Mouse (Mus musculus) hindbrain, postnatal 0 days (tissue): ENCODE results near the gene Nmi. TPM values are rescaled to one million over a fixed set of nuclear protein-coding genes. Genes with fewer than 3 reads are reported as not detected.

Experiments used
- ATAC-seq: fragments of 200-750 bp; cut with Nextera tagmentation; 2 replicates; pipeline ENCODE4 v1.8.0; 2017; ENCODE audit warnings: mild to moderate bottlenecking, moderate TSS enrichment, moderate library complexity
- DNase-seq: peaks from one replicate; pipeline ENCODE4 v3.0.0-alpha.2; 2015; ENCODE audit warnings: low spot score
- H3K27ac ChIP-seq: fragments of 300-500 bp; sonication (generic); 2 replicates; pipeline ENCODE4 v1.5.1; 2014; ENCODE audit warnings: mild to moderate bottlenecking
- H3K27me3 ChIP-seq: fragments of 300-500 bp; sonication (generic); 2 replicates; pipeline ENCODE4 v1.6.1; 2014; ENCODE audit warnings: low read length, mixed read lengths; ENCODE audit not compliant: insufficient read depth
- H3K36me3 ChIP-seq: fragments of 300-500 bp; sonication (generic); 2 replicates; pipeline ENCODE4 v1.6.1; 2014; ENCODE audit warnings: low read length, mixed read lengths; ENCODE audit not compliant: insufficient read depth
- H3K4me1 ChIP-seq: fragments of 300-500 bp; sonication (generic); 2 replicates; pipeline ENCODE4 v1.6.1; 2014; ENCODE audit warnings: antibody characterized with exemption, low read length, mixed read lengths; ENCODE audit not compliant: insufficient read depth
- H3K4me2 ChIP-seq: fragments of 300-500 bp; sonication (generic); 2 replicates; pipeline ENCODE4 v1.6.1; 2014; ENCODE audit warnings: low read depth, mild to moderate bottlenecking, low read length, moderate library complexity, mixed read lengths
- H3K4me3 ChIP-seq: fragments of 300-500 bp; sonication (generic); 2 replicates; pipeline ENCODE4 v1.5.1; 2014; ENCODE audit warnings: low read length
- H3K9ac ChIP-seq: fragments of 300-500 bp; sonication (generic); replicated peaks from 2 replicates; pipeline ENCODE4 v1.6.1; 2014; ENCODE audit warnings: mild to moderate bottlenecking, low read length, moderate library complexity, mixed read lengths
- H3K9me3 ChIP-seq: fragments of 300-500 bp; sonication (generic); 2 replicates; pipeline ENCODE4 v1.6.1; 2016; ENCODE audit warnings: low read length, mixed read lengths
- CTCF ChIP-seq: IDR thresholded peaks from 2 replicates; pipeline ENCODE4 v1.5.1; 2016; ENCODE audit warnings: antibody characterized with exemption, control low read depth, low read depth
- WGBS: fragments of 180-500 bp; shearing (Covaris S2); extraction: QIAGEN DNeasy Blood & Tissue Kit; methylation state at CpG from one replicate; pipeline ENCODE4 v1.1.7; 2014; 5-methylcytosine and 5-hydroxymethylcytosine counted together
- polyA plus RNA-seq: library from polyadenylated mRNA; unstranded; fragments of >200 nt; fragmentation: Nextera tagmentation; extraction: Ambion mirVana; gene quantifications from 2 replicates; pipeline ENCODE4 v1.2.1, GENCODE M21; 2015
- total RNA-seq: library from RNA; depleted of rRNA; stranded (reverse); fragments of >200 nt; gene quantifications from 2 replicates; pipeline ENCODE4 v1.2.3, GENCODE M21; 2014

The Nmi gene
- total and polyA plus RNA-seq, 2 experiments from 2014 or later, result 1.5 to 8.3 TPM

DNA sequence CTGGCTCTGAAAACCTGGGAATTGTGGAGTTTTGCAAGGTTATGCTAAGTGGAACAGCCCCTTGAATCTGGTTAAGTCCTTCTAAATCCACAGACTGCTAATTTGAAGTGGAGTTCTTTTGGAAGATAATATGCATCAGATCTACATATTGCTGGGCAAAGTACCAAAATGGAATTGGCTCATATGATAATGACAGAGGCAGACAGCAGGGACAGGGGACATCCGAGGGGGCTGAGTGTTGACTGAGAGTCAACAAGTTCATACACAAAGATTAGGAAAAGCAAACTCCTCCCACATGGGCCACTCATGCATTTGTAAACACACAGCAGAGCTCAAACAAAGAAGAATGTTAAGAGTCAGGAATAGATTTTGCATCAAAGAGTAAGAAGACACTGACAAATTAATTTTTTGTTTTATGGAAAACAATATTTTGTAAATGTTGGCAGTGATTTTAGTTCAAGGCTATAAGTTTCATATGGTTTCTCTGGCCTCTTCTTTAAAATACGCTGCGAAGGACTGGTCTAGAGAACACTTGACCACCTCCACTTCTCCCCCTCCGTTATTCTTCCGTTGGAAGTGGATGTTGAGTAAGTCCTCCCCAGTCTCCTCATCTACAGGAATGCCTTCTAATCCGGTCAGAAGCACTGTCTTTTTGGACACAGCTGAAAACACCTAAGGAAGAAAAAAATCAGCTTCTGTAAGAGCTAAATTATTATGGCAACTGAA, 25.0 kb downstream of the Nmi start:
- H3K36me3 ChIP-seq, result no peaks in the 10 kb centered on the region
- 82% methylated on average over 6 of the region's 6 CpGs for WGBS
- ATAC-seq, result no peak

DNA sequence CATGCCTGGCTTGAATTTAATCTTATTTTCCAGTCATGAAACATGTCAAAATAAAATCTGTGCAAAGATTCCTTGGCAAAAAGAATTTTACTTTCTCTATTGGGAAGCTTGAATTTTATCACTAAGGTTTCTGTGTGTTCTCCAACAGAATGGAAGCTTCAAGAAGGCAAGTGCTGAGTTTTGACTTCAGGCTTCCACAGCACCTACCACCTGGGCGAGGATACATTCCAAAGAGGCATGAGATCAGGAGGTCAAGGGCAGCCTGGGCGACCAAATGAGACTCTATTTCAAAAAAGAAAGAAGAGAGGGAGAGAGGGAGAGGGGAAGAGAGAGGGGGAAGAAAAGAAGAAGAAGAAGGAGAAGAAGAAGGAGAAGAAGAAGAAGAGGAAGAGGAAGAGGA, 27.5 kb downstream of the Nmi start:
- no peak overlapping the region for H3K4me3 ChIP-seq
- WGBS, result 67% methylated on average over 2 of the region's 2 CpGs
- no peaks in the 10 kb centered on the region for H3K9me3 ChIP-seq
- H3K27ac ChIP-seq, result no peak overlapping the region
- DNase-seq (no peak), ATAC-seq (no peak)
- no peaks in the 10 kb centered on the region for H3K27me3 ChIP-seq
- no peaks in the 10 kb centered on the region for H3K4me1 ChIP-seq
- H3K36me3 ChIP-seq, result no peaks in the 10 kb centered on the region
- H3K9ac ChIP-seq, result no peak overlapping the region
- H3K4me2 ChIP-seq, result no peak overlapping the region
- no peak for TF ChIP-seq CTCF

More for the DNA sequence above, 25.0 kb downstream of the Nmi start:
- Histone ChIP-seq H3K27me3 (no peaks in the 10 kb centered on the region), H3K27ac (no peak overlapping the region), H3K4me3 (no peak overlapping the region), H3K9me3 (no peaks in the 10 kb centered on the region), H3K4me1 (no peaks in the 10 kb centered on the region), H3K4me2 (no peak overlapping the region), H3K9ac (no peak overlapping the region)
- TF ChIP-seq CTCF, result no peak
- DNase-seq, result peak; percentile 52

DNA sequence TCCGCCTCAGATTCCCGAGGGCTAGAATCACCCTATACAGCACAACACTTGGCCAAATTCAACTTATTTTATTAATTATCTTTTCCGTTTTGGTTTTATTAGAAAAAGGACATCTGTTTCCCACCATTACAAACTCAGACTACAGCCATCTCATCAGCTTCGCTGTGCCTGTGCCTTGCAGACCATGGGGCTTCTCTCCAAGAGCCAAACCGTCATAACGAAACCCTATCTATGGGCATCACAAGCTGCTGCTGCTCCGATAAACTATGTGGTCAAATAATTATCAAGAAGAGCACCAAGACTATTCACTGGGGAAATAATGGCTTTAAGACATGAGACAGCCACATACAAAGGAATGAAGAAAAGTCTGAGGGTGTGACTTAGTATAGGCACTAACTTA, 31.5 kb downstream of the Nmi start:
- no peak for TF ChIP-seq CTCF
- H3K4me2 ChIP-seq, result no peak overlapping the region
- no peaks in the 10 kb centered on the region for H3K36me3 ChIP-seq
- no peak for DNase-seq
- H3K4me1 ChIP-seq, result no peaks in the 10 kb centered on the region
- no peaks in the 10 kb centered on the region for H3K9me3 ChIP-seq
- no peak for ATAC-seq
- H3K4me3 ChIP-seq, result no peak overlapping the region
- no peaks in the 10 kb centered on the region for H3K27me3 ChIP-seq
- H3K27ac ChIP-seq, result no peak overlapping the region
- no peak overlapping the region for H3K9ac ChIP-seq
- 91% methylated on average over 7 of the region's 7 CpGs for WGBS

DNA sequence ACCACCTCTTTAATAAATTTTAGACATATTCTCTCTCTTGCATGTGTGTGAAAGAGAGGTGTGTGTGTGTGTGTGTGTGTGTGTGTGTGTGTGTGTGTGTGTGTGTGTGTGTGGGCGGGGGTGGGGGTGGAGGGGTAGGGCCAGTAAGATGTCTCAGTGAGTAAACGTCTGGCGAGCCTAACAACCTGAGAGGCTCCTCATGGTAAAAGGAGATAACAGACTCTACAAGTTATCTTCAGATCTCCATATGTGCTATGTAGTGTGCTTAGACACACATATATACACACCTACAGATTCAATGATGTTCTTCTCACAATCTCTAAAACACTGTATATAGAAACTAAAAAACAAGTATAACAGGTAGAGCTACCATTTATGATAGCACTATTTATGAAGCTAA, 34.5 kb downstream of the Nmi start:
- Histone ChIP-seq H3K4me2 (no peak overlapping the region), H3K27ac (no peak overlapping the region), H3K4me1 (no peaks in the 10 kb centered on the region), H3K4me3 (no peak overlapping the region), H3K9me3 (no peaks in the 10 kb centered on the region), H3K27me3 (no peaks in the 10 kb centered on the region), H3K36me3 (no peaks in the 10 kb centered on the region), H3K9ac (no peak overlapping the region)
- ATAC-seq (no peak), DNase-seq (no peak)
- WGBS, result 82% methylated on average over 3 of the region's 3 CpGs
- TF ChIP-seq CTCF, result no peak

DNA sequence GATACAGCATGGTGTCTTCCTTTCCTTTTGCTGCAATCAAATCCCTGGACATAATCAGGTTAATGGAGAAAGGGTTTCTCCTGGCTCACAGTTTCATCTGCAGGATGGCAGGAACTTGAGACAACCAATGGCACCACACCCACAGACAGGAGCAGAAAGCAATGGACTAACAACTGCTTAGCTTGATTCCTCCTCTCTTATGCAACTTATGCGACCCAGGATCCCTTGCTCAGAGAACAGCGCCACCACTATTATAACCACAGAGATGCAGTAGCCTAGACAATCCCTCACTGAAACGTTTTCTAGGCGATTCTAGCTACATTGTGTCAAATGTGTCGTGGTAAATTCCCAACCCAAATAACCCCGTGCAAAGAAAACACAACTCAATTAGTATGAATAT, 36.3 kb downstream of the Nmi start:
- Histone ChIP-seq H3K4me2 (no peak overlapping the region), H3K9me3 (no peaks in the 10 kb centered on the region), H3K27ac (no peak overlapping the region), H3K27me3 (no peaks in the 10 kb centered on the region), H3K36me3 (no peaks in the 10 kb centered on the region), H3K4me1 (no peaks in the 10 kb centered on the region), H3K9ac (no peak overlapping the region), H3K4me3 (no peak overlapping the region)
- ATAC-seq (no peak), DNase-seq (no peak)
- no peak for TF ChIP-seq CTCF
- WGBS, result 61% methylated on average over 6 of the region's 6 CpGs

DNA sequence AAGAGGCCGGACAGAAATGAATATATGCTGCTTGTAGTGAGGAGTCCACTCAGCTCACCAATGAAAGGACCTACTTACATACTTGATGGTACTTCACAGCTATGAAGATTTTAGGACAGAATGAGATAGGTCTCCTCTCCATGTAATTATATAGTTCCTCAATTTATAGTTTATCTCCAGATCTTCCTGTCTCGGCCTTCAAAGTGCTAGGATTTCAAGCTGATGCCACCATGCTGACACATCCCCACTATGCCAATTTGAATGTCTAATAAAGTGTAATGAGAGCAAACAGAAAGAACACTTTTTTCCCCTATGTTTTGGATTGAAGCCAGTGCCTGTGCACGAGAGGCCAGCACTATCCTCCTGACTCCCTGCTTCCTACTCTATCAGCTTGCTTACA, 36.7 kb downstream of the Nmi start:
- Histone ChIP-seq H3K27ac (no peak overlapping the region), H3K9me3 (no peaks in the 10 kb centered on the region), H3K27me3 (no peaks in the 10 kb centered on the region), H3K4me3 (no peak overlapping the region), H3K4me1 (no peaks in the 10 kb centered on the region), H3K4me2 (no peak overlapping the region), H3K9ac (no peak overlapping the region), H3K36me3 (no peaks in the 10 kb centered on the region)
- 67% methylated on average over 3 of the region's 3 CpGs for WGBS
- DNase-seq, result no peak
- no peak for ATAC-seq
- no peak for TF ChIP-seq CTCF

- Histone ChIP-seq H3K27me3 (no peaks in the 10 kb centered on the region), H3K4me1 (no peaks in the 10 kb centered on the region), H3K4me2 (no peak overlapping the region), H3K9ac (no peak overlapping the region), H3K9me3 (no peaks in the 10 kb centered on the region), H3K27ac (no peak overlapping the region), H3K36me3 (no peaks in the 10 kb centered on the region), H3K4me3 (no peak overlapping the region)
- TF ChIP-seq CTCF, result no peak
- 94% methylated on average over 7 of the region's 7 CpGs for WGBS
- DNase-seq, result no peak
- no peak for ATAC-seq
Measured at GRCm38 (mm10) chr2:51935921-51936320, 37.4 kb downstream of the Nmi start.
